Mouse (Mus musculus): ENCODE data around the gene Jchain.

GRCm38 (mm10) chr5:88562863-88563780 is 35.4 kb upstream of the Jchain start:
- TF ChIP-seq CTCF (IDR thresholded peaks at IDR 0.05; ENCODE audit: control insufficient read depth, insufficient read depth, insufficient read length) (no peak), USF1 (IDR thresholded peaks at IDR 0.05; ENCODE audit: low read depth) (no peak), MYOG (IDR thresholded peaks at IDR 0.05; ENCODE audit: control insufficient read depth, extremely low read depth, insufficient read length) (no peak), MYOD1 (IDR thresholded peaks at IDR 0.05; ENCODE audit: control insufficient read depth, insufficient read length, low read depth) (no peak)
